Mouse (Mus musculus): ENCODE results near the gene Cited4. TPM values are rescaled to one million over a fixed set of nuclear protein-coding genes. Genes with fewer than 3 reads are reported as not detected.

Cited4 gene
- total and polyA plus RNA-seq, 2 experiments from 2014 or later, result 5.2 to 6.6 TPM

- Histone ChIP-seq H3K36me3 (ENCODE audit: insufficient read depth, low read length) (no peaks in the 10 kb centered on the region), H3K27ac (ENCODE audit: low read depth, low read length) (no peak overlapping the region), H3K9ac (replicated peaks; ENCODE audit: low read length, poor library complexity, severe bottlenecking) (no peak overlapping the region), H3K9me3 (ENCODE audit: low read length) (no peaks in the 10 kb centered on the region), H3K4me1 (ENCODE audit: insufficient read depth, low read length) (no peaks in the 10 kb centered on the region), H3K4me3 (ENCODE audit: low read depth, low read length) (no peak overlapping the region), H3K4me2 (ENCODE audit: low read depth, low read length, poor library complexity, severe bottlenecking) (no peak overlapping the region), H3K27me3 (ENCODE audit: insufficient read depth, low read length) (no peaks in the 10 kb centered on the region)
- DNase-seq (ENCODE audit: low spot score), result no peak
- ATAC-seq (ENCODE audit: low FRiP score), result no peak
- no peak for TF ChIP-seq CTCF (IDR thresholded peaks at IDR 0.05)
- WGBS, result 92% methylated on average over 3 of the region's 3 CpGs
Measured at GRCm38 (mm10) chr4:120643899-120644298, 22.5 kb upstream of the Cited4 start.

- no peaks in the 10 kb centered on the region; the same call in 1 of the 2 replicates for H3K4me1 ChIP-seq (ENCODE audit: insufficient read depth, low read length)
- no peaks in the 10 kb centered on the region for H3K36me3 ChIP-seq (ENCODE audit: insufficient read depth, low read length)
- H3K9ac ChIP-seq (replicated peaks; ENCODE audit: low read length, poor library complexity, severe bottlenecking), result peak overlapping the region; percentile 75
- no peaks in the 10 kb centered on the region for H3K27me3 ChIP-seq (ENCODE audit: insufficient read depth, low read length)
- no peaks in the 10 kb centered on the region for H3K9me3 ChIP-seq (ENCODE audit: low read length)
- ATAC-seq (ENCODE audit: low FRiP score) (peak; percentile 85), DNase-seq (ENCODE audit: low spot score) (peak; percentile 36)
- H3K4me2 ChIP-seq (ENCODE audit: low read depth, low read length, poor library complexity, severe bottlenecking), result peak overlapping the region; percentile 88
- TF ChIP-seq CTCF (IDR thresholded peaks at IDR 0.05), result no peak
- 5% methylated on average over 50 of the region's 55 CpGs for WGBS
- H3K4me3 ChIP-seq (ENCODE audit: low read depth, low read length), result peak overlapping the region; percentile 43
- H3K27ac ChIP-seq (ENCODE audit: low read depth, low read length), result no peak overlapping the region
Measured at GRCm38 (mm10) chr4:120649369-120650207, 16.8 kb upstream of the Cited4 start.

GRCm38 (mm10) chr4:120650208-120650592 lies 16.2 kb upstream of the Cited4 start:
- 23% methylated on average over 7 of the region's 7 CpGs for WGBS
- no peaks in the 10 kb centered on the region for H3K9me3 ChIP-seq (ENCODE audit: low read length)
- no peaks in the 10 kb centered on the region for H3K36me3 ChIP-seq (ENCODE audit: insufficient read depth, low read length)
- H3K4me3 ChIP-seq (ENCODE audit: low read depth, low read length), result peak overlapping the region; percentile 43
- no peak for TF ChIP-seq CTCF (IDR thresholded peaks at IDR 0.05)
- peak overlapping the region; percentile 88 for H3K4me2 ChIP-seq (ENCODE audit: low read depth, low read length, poor library complexity, severe bottlenecking)
- H3K9ac ChIP-seq (replicated peaks; ENCODE audit: low read length, poor library complexity, severe bottlenecking), result peak overlapping the region; percentile 75; the same call in 1 of the 2 replicates
- ATAC-seq (ENCODE audit: low FRiP score) (no peak), DNase-seq (ENCODE audit: low spot score) (no peak)
- no peaks in the 10 kb centered on the region for H3K27me3 ChIP-seq (ENCODE audit: insufficient read depth, low read length)
- no peak overlapping the region for H3K27ac ChIP-seq (ENCODE audit: low read depth, low read length)
- no peaks in the 10 kb centered on the region; the same call in 1 of the 2 replicates for H3K4me1 ChIP-seq (ENCODE audit: insufficient read depth, low read length)

DNA sequence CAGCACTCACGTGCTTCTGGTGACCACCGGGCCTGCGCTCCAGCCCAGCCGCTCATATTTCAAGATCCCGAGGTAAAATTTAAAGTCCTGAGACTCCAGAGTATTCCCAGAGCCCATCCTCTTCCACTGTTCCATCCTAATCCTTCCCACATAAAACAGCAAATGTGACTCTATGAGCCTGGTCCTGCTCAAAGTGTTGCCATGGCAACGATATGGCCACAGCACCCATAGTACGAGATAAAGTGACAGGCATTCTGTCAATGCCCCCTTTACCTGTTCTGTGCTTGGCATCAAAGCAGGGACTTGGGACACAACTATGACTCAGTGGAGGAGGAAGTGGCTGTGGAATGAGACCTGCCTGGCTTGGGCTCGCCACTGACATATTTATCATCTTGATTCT lies 10.5 kb upstream of the Cited4 start:
- Histone ChIP-seq H3K27me3 (ENCODE audit: insufficient read depth, low read length) (no peaks in the 10 kb centered on the region), H3K36me3 (ENCODE audit: insufficient read depth, low read length) (no peaks in the 10 kb centered on the region), H3K27ac (ENCODE audit: low read depth, low read length) (no peak overlapping the region), H3K9me3 (ENCODE audit: low read length) (no peaks in the 10 kb centered on the region), H3K4me3 (ENCODE audit: low read depth, low read length) (no peak overlapping the region), H3K9ac (replicated peaks; ENCODE audit: low read length, poor library complexity, severe bottlenecking) (no peak overlapping the region), H3K4me1 (ENCODE audit: insufficient read depth, low read length) (no peaks in the 10 kb centered on the region), H3K4me2 (ENCODE audit: low read depth, low read length, poor library complexity, severe bottlenecking) (no peak overlapping the region)
- TF ChIP-seq CTCF (IDR thresholded peaks at IDR 0.05), result no peak
- WGBS, result 65% methylated on average over 8 of the region's 8 CpGs
- peak; percentile 36 for DNase-seq (ENCODE audit: low spot score)
- ATAC-seq (ENCODE audit: low FRiP score), result no peak

GRCm38 (mm10) chr4:120660485-120660884 lies 5.9 kb upstream of the Cited4 start:
- TF ChIP-seq CTCF (IDR thresholded peaks at IDR 0.05), result no peak
- Histone ChIP-seq H3K4me3 (ENCODE audit: low read depth, low read length) (no peak overlapping the region), H3K9ac (replicated peaks; ENCODE audit: low read length, poor library complexity, severe bottlenecking) (no peak overlapping the region), H3K4me2 (ENCODE audit: low read depth, low read length, poor library complexity, severe bottlenecking) (no peak overlapping the region), H3K9me3 (ENCODE audit: low read length) (no peaks in the 10 kb centered on the region), H3K4me1 (ENCODE audit: insufficient read depth, low read length) (no peaks in the 10 kb centered on the region), H3K36me3 (ENCODE audit: insufficient read depth, low read length) (no peaks in the 10 kb centered on the region), H3K27ac (ENCODE audit: low read depth, low read length) (no peak overlapping the region), H3K27me3 (ENCODE audit: insufficient read depth, low read length) (no peaks in the 10 kb centered on the region)
- WGBS, result 78% methylated on average over 4 of the region's 4 CpGs
- ATAC-seq (ENCODE audit: low FRiP score), result no peak
- no peak for DNase-seq (ENCODE audit: low spot score)

DNA sequence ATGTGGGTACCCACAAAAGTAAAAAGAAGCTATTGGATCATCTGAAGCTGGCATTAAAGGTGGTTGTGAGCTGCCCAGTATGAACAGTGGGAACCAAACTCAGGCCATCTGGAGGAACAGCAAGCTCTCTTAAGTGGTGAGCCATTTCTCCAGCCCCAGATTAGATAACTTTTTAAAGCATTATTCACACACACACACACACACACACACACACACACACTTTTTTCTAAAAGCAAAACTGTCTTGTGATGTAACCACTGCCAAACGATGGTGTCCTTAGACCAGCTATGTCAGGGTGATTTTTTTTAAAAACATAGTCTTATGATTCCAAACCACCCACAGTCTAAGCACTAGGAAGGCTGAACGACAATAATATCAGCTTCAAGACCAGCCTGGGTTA lies 1.8 kb upstream of the Cited4 start:
- TF ChIP-seq CTCF (IDR thresholded peaks at IDR 0.05), result no peak
- Histone ChIP-seq H3K36me3 (ENCODE audit: insufficient read depth, low read length) (no peaks in the 10 kb centered on the region), H3K9me3 (ENCODE audit: low read length) (no peaks in the 10 kb centered on the region), H3K9ac (replicated peaks; ENCODE audit: low read length, poor library complexity, severe bottlenecking) (no peak overlapping the region), H3K4me1 (ENCODE audit: insufficient read depth, low read length) (no peaks in the 10 kb centered on the region; the same call in 1 of the 2 replicates), H3K4me2 (ENCODE audit: low read depth, low read length, poor library complexity, severe bottlenecking) (no peak overlapping the region), H3K27ac (ENCODE audit: low read depth, low read length) (no peak overlapping the region), H3K4me3 (ENCODE audit: low read depth, low read length) (no peak overlapping the region), H3K27me3 (ENCODE audit: insufficient read depth, low read length) (peaks cover 13% of the 10 kb centered on the region; the same call in 1 of the 2 replicates)
- WGBS, result 83% methylated on average over 2 of the region's 2 CpGs
- DNase-seq (ENCODE audit: low spot score), result no peak
- ATAC-seq (ENCODE audit: low FRiP score), result no peak

Measured in midbrain, postnatal 0 days (tissue).